Mouse (Mus musculus) heart, postnatal 0 days (tissue): ENCODE data around the gene Ostf1. TPM values are rescaled to one million over a fixed set of nuclear protein-coding genes. Genes with fewer than 3 reads are reported as not detected.

ENCODE experiments used
- ATAC-seq: fragments of 200-750 bp; cut with Nextera tagmentation; 2 replicates; pipeline ENCODE4 v1.8.0; 2017; ENCODE audit warnings: low read depth, moderate number of reproducible peaks, moderate library complexity; ENCODE audit not compliant: insufficient read depth
- DNase-seq: peaks from one replicate; pipeline ENCODE4 v3.0.0-alpha.2; 2016; ENCODE audit warnings: low spot score
- H3K27ac ChIP-seq: fragments of 300-500 bp; sonication (generic); 2 replicates; pipeline ENCODE4 v1.5.1; 2014; ENCODE audit warnings: low read depth, mild to moderate bottlenecking
- H3K27me3 ChIP-seq: fragments of 300-500 bp; sonication (generic); 2 replicates; pipeline ENCODE4 v1.6.1; 2014; ENCODE audit warnings: low read length, mixed read lengths; ENCODE audit not compliant: control insufficient read depth, insufficient read depth
- H3K36me3 ChIP-seq: fragments of 300-500 bp; sonication (generic); replicated peaks from 2 replicates; pipeline ENCODE4 v1.6.1; 2014; ENCODE audit warnings: low read length, mixed read lengths; ENCODE audit not compliant: control insufficient read depth, insufficient read depth
- H3K4me1 ChIP-seq: fragments of 300-500 bp; sonication (generic); 2 replicates; pipeline ENCODE4 v1.6.1; 2014; ENCODE audit warnings: antibody characterized with exemption; ENCODE audit not compliant: control insufficient read depth, insufficient read depth
- H3K4me2 ChIP-seq: fragments of 300-500 bp; sonication (generic); 2 replicates; pipeline ENCODE4 v1.6.1; 2014; ENCODE audit warnings: low read depth, mild to moderate bottlenecking, low read length, moderate library complexity
- H3K4me3 ChIP-seq: fragments of 300-500 bp; sonication (generic); 2 replicates; pipeline ENCODE4 v1.5.1; 2014; ENCODE audit warnings: low read depth, low read length
- H3K9ac ChIP-seq: fragments of 300-500 bp; sonication (generic); replicated peaks from 2 replicates; pipeline ENCODE4 v1.6.1; 2014; ENCODE audit warnings: low read depth, low read length, mixed read lengths
- H3K9me3 ChIP-seq: fragments of 300-500 bp; sonication (generic); replicated peaks from 2 replicates; pipeline ENCODE4 v1.6.1; 2016; ENCODE audit warnings: low read length; ENCODE audit not compliant: control insufficient read depth
- CTCF ChIP-seq: IDR thresholded peaks from 2 replicates; pipeline ENCODE4 v1.5.1; 2016; ENCODE audit warnings: antibody characterized with exemption, control low read depth, low read depth
- EP300 ChIP-seq: IDR thresholded peaks from 2 replicates; pipeline ENCODE4 v1.6.1; 2016; ENCODE audit warnings: antibody characterized with exemption, low read depth
- WGBS: fragments of 180-500 bp; shearing (Covaris S2); extraction: QIAGEN DNeasy Blood & Tissue Kit; methylation state at CpG from one replicate; pipeline ENCODE4 v1.1.7; 2014; 5-methylcytosine and 5-hydroxymethylcytosine counted together
- polyA plus RNA-seq: library from polyadenylated mRNA; unstranded; fragments of >200 nt; fragmentation: Nextera tagmentation; extraction: Ambion mirVana; gene quantifications from 2 replicates; pipeline ENCODE4 v1.2.1, GENCODE M21; 2015
- total RNA-seq: library from RNA; depleted of rRNA; stranded (reverse); fragments of >200 nt; gene quantifications from 2 replicates; pipeline ENCODE4 v1.2.3, GENCODE M21; 2014; ENCODE audit warnings: low replicate concordance

The Ostf1 gene
- total and polyA plus RNA-seq, 2 experiments from 2014 or later: 82.7 to 89.3 TPM

DNA sequence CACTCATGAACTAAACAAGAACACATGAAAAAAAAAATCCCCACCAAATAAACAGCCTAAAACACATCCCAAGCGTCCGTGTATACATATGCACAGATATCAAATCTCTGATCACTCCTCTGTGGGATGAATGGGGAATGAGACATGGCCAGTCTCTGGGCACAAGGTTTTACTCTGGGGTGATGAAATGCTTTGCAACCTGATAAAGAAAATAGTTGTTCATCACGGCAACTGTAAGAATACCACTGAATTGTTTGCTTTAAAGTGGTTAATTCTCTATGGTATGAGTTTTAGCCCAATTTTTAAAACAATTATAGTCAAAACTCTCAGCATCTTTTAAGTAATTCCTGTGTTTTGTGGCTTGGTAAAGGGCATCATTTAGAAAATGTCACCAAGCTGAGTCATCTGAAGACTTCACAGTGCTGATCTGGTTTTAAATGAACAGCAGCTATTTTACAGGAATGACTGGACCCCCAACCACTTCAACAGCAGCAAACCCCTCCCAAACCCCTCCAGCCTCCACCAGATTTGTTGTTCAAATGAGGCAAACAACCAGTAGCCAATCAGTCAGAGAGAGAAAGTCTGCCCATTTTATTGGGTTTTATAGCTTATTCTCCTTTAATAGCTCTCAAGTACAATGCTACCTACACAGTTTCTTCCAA, 33.2 kb downstream of the Ostf1 start:
- no peak overlapping the region for H3K9ac ChIP-seq
- H3K4me1 ChIP-seq: 0 out of 2 replicates have a peak, but pooled peaks cover 6% of the 10 kb centered on the region
- H3K4me3 ChIP-seq: no peak overlapping the region
- no peak overlapping the region for H3K4me2 ChIP-seq
- no peak for ATAC-seq
- H3K27me3 ChIP-seq: no peaks in the 10 kb centered on the region
- WGBS: 73% methylated on average over 3 of the region's 3 CpGs
- H3K36me3 ChIP-seq: peaks cover 17% of the 10 kb centered on the region
- no peak for DNase-seq
- TF ChIP-seq EP300 (no peak), CTCF (no peak)
- H3K9me3 ChIP-seq: no peaks in the 10 kb centered on the region
- H3K27ac ChIP-seq: no peak overlapping the region; the same call in 1 of the 2 replicates

- DNase-seq (no peak), ATAC-seq (no peak)
- H3K27me3 ChIP-seq: no peaks in the 10 kb centered on the region
- peaks cover 13% of the 10 kb centered on the region for H3K36me3 ChIP-seq
- no peaks in the 10 kb centered on the region for H3K9me3 ChIP-seq
- no peak for TF ChIP-seq CTCF
- no peak for TF ChIP-seq EP300
- H3K9ac ChIP-seq: no peak overlapping the region
- H3K4me3 ChIP-seq: no peak overlapping the region
- H3K4me1 ChIP-seq: 0 out of 2 replicates have a peak, but pooled peaks cover 6% of the 10 kb centered on the region
- no peak overlapping the region for H3K4me2 ChIP-seq
- no peak overlapping the region for H3K27ac ChIP-seq
- 81% methylated on average over 6 of the region's 6 CpGs for WGBS
These were observed 33.9 kb downstream of the Ostf1 start for GRCm38 (mm10) chr19:18597772-18598171.

- Histone ChIP-seq H3K9ac (no peak overlapping the region), H3K4me1 (0 out of 2 replicates have a peak, but pooled peaks cover 6% of the 10 kb centered on the region), H3K4me2 (no peak overlapping the region), H3K36me3 (peaks cover 7% of the 10 kb centered on the region; the same call in 1 of the 2 replicates), H3K27ac (no peak overlapping the region), H3K4me3 (no peak overlapping the region), H3K9me3 (no peaks in the 10 kb centered on the region), H3K27me3 (no peaks in the 10 kb centered on the region)
- ATAC-seq (no peak), DNase-seq (no peak)
- 68% methylated on average over 5 of the region's 5 CpGs for WGBS
- TF ChIP-seq EP300 (no peak), CTCF (no peak)
These were observed 34.7 kb downstream of the Ostf1 start for GRCm38 (mm10) chr19:18596876-18597275.

DNA sequence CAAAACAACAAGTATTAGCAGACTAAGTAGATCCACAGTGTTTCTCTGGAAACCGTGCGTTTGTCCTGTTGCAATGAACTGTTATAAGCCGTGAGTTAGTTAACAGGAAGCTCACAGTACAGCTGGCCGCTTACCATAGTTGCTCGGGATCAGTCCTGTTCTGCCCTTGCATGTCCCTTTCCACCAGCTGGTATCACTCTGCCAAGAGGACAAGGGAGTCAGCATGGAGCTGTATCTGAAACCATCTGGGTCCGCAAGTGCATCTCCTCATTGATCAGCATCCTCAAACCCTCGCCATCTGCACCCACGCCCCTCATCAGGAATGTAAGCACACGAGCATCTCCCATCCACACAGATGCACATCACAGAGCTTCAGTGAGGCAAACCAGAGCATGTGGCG, 37.9 kb downstream of the Ostf1 start:
- H3K9ac ChIP-seq: no peak overlapping the region
- WGBS: 79% methylated on average over 10 of the region's 10 CpGs
- no peak overlapping the region for H3K4me2 ChIP-seq
- H3K27me3 ChIP-seq: no peaks in the 10 kb centered on the region
- no peak for DNase-seq
- H3K4me1 ChIP-seq: 0 out of 2 replicates have a peak, but pooled peaks cover under 1% of the 10 kb centered on the region
- no peak for TF ChIP-seq EP300
- no peak overlapping the region for H3K27ac ChIP-seq
- H3K4me3 ChIP-seq: no peak overlapping the region
- peaks cover 7% of the 10 kb centered on the region; the same call in 1 of the 2 replicates for H3K36me3 ChIP-seq
- no peaks in the 10 kb centered on the region for H3K9me3 ChIP-seq
- no peak for ATAC-seq

DNA sequence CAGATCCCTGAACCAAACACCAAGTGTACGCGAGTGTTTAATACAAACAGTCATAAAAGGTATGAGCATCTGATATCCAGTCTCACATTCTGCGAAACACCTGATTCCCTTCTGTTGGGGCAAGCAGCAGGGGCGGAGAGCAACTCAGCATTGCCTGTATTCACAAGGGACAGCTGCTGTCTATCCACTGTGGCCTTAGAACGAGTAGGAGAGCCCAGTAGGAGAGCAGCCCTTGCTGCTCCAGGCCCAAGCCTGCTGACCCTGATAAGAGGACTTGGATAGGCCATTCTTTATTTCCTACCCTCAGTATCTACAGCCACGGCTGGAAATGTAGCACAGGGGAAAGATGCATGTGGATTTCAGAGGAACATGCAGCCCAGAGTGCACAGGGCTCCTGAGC, 38.7 kb downstream of the Ostf1 start:
- TF ChIP-seq EP300 (no peak), CTCF (no peak)
- ATAC-seq: no peak
- DNase-seq: no peak
- Histone ChIP-seq H3K4me1 (no peaks in the 10 kb centered on the region), H3K4me3 (no peak overlapping the region), H3K27me3 (no peaks in the 10 kb centered on the region), H3K4me2 (no peak overlapping the region), H3K9ac (no peak overlapping the region), H3K9me3 (no peaks in the 10 kb centered on the region), H3K27ac (no peak overlapping the region), H3K36me3 (peaks cover 14% of the 10 kb centered on the region; the same call in 1 of the 2 replicates)
- 68% methylated on average over 6 of the region's 6 CpGs for WGBS

DNA sequence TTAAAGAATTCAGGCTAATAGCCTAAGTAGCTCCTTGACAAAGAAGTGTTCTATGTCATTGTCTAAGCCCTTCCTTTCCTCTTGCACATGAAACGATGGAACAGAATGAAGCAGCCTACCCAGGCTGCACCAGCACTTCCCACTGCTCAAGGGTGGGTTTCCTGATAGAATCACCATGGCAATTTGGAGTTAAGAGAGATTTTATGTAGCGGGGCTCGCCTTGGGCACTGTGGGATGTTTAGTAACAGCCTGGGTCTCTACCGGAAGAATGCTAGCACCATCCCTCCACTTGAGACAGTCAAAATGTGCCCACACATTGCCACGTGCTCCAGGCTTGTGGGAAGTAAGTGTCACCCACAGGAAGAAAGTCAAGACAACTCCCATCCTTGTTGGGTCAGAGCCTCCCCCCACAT, 40.7 kb downstream of the Ostf1 start:
- Histone ChIP-seq H3K4me2 (no peak overlapping the region), H3K9me3 (no peaks in the 10 kb centered on the region), H3K4me3 (no peak overlapping the region), H3K27me3 (no peaks in the 10 kb centered on the region), H3K27ac (no peak overlapping the region), H3K36me3 (peaks cover 15% of the 10 kb centered on the region; the same call in 1 of the 2 replicates), H3K4me1 (no peaks in the 10 kb centered on the region), H3K9ac (no peak overlapping the region)
- 52% methylated on average over 5 of the region's 5 CpGs for WGBS
- no peak for ATAC-seq
- DNase-seq: no peak
- no peak for TF ChIP-seq EP300
- TF ChIP-seq CTCF: no peak
